Mouse (Mus musculus): ENCODE measurements around the gene Tpo. TPM values are rescaled to one million over a fixed set of nuclear protein-coding genes. Genes with fewer than 3 reads are reported as not detected.

Tpo gene
- polyA plus RNA-seq, 1 experiment from 2014 or later, result not detected

DNA sequence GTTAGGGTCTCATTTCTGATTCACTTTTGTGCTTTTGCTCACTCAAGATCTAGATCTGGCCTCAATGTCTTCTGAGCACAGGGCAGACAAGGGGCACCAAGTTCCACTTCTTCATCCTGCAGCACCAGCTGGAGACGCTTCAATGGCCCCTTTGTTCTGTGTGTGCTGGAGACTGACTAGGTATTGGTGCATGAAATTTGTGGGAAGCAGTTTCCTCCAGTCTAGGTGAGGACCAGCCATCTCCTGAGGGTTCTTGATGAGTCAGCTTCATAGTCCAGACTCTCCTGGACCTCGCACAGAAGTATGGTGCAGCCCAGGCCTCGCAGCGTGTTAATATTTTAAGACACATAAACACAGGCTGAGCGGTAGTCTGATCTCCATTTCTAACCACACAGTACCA lies 97.7 kb downstream of the Tpo start:
- no peaks in the 10 kb centered on the region for H3K4me1 ChIP-seq (ENCODE audit: control insufficient read depth, insufficient read depth, low read length)
- ATAC-seq, result no peak
- no peak overlapping the region for H3K4me3 ChIP-seq (ENCODE audit: low read length)
- no peaks in the 10 kb centered on the region for H3K36me3 ChIP-seq (ENCODE audit: control insufficient read depth, insufficient read depth, low read length)
- WGBS, result 69% methylated on average over 5 of the region's 5 CpGs
- no peaks in the 10 kb centered on the region for H3K9me3 ChIP-seq (ENCODE audit: control insufficient read depth, low read length)
- H3K4me2 ChIP-seq (ENCODE audit: low read depth, low read length), result no peak overlapping the region
- H3K9ac ChIP-seq (ENCODE audit: low read depth, low read length), result no peak overlapping the region
- no peaks in the 10 kb centered on the region for H3K27me3 ChIP-seq (replicated peaks; ENCODE audit: control insufficient read depth, insufficient read depth, low read length)
- no peak overlapping the region for H3K27ac ChIP-seq (ENCODE audit: low read length)

DNA sequence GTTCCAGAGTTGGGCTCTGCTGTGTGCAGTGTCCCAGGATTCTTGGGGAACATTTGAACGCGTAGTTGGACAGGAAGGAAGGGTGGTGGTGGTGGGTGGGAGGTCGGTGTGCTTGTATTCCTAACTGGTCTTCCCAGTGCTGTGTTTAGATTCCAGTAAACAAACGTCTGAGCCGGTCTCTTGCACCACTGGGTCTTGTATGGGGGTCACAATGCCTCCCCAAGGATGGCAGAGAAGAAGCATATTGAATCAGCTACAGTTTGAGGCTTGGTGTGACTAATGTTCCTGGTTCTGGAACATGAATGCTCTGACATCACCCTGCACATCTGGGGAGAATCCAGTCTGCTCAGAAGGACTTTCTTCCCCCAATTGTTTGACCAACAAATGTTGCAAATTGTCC lies 101.9 kb downstream of the Tpo start:
- no peak for ATAC-seq
- WGBS, result 43% methylated on average over 5 of the region's 5 CpGs
- no peak overlapping the region for H3K4me3 ChIP-seq (ENCODE audit: low read length)
- no peaks in the 10 kb centered on the region for H3K27me3 ChIP-seq (replicated peaks; ENCODE audit: control insufficient read depth, insufficient read depth, low read length)
- no peaks in the 10 kb centered on the region for H3K9me3 ChIP-seq (ENCODE audit: control insufficient read depth, low read length)
- no peak overlapping the region for H3K4me2 ChIP-seq (ENCODE audit: low read depth, low read length)
- H3K36me3 ChIP-seq (ENCODE audit: control insufficient read depth, insufficient read depth, low read length), result no peaks in the 10 kb centered on the region
- no peaks in the 10 kb centered on the region for H3K4me1 ChIP-seq (ENCODE audit: control insufficient read depth, insufficient read depth, low read length)
- no peak overlapping the region for H3K9ac ChIP-seq (ENCODE audit: low read depth, low read length)
- no peak overlapping the region for H3K27ac ChIP-seq (ENCODE audit: low read length)

DNA sequence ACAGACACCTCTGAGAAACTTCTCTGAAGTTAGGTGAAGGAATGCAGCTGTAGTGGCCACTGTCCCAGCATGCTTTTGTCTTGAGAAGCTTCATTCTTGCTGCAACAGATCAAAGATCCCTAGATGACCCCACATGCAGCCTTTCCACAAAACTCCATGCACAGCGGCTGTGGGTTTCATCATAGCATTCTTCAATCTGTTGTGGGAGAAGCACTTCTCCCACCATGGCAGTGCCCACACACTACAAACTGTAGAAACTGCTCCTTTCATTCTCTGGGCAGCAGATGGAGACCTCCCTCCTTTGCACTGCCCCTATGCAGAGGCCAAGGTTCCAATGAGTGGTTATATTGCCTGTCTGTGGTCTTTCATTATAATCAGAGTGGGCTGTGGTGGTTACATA lies 103.3 kb downstream of the Tpo start:
- ATAC-seq, result no peak
- Histone ChIP-seq H3K4me2 (ENCODE audit: low read depth, low read length) (no peak overlapping the region), H3K4me1 (ENCODE audit: control insufficient read depth, insufficient read depth, low read length) (no peaks in the 10 kb centered on the region), H3K9ac (ENCODE audit: low read depth, low read length) (no peak overlapping the region), H3K27me3 (replicated peaks; ENCODE audit: control insufficient read depth, insufficient read depth, low read length) (no peaks in the 10 kb centered on the region), H3K27ac (ENCODE audit: low read length) (no peak overlapping the region), H3K9me3 (ENCODE audit: control insufficient read depth, low read length) (no peaks in the 10 kb centered on the region), H3K36me3 (ENCODE audit: control insufficient read depth, insufficient read depth, low read length) (no peaks in the 10 kb centered on the region), H3K4me3 (ENCODE audit: low read length) (no peak overlapping the region)
- WGBS, result 84% methylated on average over 1 of the region's 1 CpGs

DNA sequence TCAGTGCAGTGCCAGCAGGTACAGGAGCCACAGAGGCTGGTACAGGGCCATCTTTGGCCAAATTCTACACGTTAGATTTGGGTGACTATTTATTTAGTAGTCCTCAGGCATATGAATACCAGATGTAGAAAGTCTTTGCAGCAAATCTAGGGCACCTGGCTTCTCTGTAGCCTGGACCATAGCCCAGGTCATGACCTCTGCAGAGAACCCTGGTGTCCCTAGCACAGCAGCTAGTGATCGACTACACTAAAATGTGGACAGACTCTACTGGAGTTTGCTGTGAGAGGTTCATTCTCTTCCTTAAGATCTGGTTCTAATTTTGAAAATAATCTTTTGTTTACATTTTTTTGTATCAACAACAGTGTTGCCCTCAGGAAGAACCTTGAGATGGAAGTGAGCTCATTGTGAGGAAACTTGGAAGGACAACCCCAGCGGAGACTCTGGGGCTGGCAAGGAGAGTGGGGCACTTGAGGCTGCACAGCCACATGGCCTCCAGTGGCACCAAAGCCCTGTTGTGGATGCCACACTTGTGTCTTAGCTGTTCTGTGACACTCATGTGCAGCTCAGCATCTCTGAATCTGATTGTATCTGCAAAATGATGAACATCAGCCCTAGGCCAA lies 104.6 kb downstream of the Tpo start:
- H3K4me3 ChIP-seq (ENCODE audit: low read length), result no peak overlapping the region
- H3K4me2 ChIP-seq (ENCODE audit: low read depth, low read length), result no peak overlapping the region
- H3K4me1 ChIP-seq (ENCODE audit: control insufficient read depth, insufficient read depth, low read length), result no peaks in the 10 kb centered on the region
- no peaks in the 10 kb centered on the region for H3K27me3 ChIP-seq (replicated peaks; ENCODE audit: control insufficient read depth, insufficient read depth, low read length)
- H3K9ac ChIP-seq (ENCODE audit: low read depth, low read length), result no peak overlapping the region
- 68% methylated on average over 3 of the region's 3 CpGs for WGBS
- H3K27ac ChIP-seq (ENCODE audit: low read length), result no peak overlapping the region
- ATAC-seq, result no peak
- H3K9me3 ChIP-seq (ENCODE audit: control insufficient read depth, low read length), result no peaks in the 10 kb centered on the region
- H3K36me3 ChIP-seq (ENCODE audit: control insufficient read depth, insufficient read depth, low read length), result no peaks in the 10 kb centered on the region

DNA sequence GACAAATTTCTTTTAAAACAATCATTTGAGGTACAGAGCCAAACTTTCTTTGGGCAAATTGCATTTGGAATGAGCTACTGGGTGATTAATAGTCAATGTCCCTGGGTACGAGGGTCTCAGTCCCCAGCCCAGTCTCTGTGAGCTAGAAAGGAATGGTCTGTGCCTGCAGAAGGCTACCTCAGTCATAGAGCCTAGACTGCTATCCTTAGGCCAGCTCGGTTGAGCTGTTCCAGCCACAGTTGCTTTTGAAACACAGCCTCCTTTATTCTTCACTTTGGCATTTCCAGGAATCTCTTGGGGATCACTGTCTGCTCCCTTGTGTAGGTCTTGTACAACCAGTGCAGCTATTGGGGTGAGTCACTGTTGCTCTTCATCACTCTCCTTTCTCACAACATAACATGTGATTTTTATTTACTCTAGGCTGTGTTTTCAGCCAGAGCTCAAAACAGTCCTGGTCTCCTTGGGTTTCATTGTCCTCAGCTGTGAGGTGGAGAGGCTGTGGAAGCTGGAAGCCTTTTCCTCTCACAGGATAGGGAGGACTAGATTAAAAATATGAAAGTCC lies 108.1 kb downstream of the Tpo start:
- H3K4me3 ChIP-seq (ENCODE audit: low read length), result no peak overlapping the region
- no peak for ATAC-seq
- H3K36me3 ChIP-seq (ENCODE audit: control insufficient read depth, insufficient read depth, low read length), result no peaks in the 10 kb centered on the region
- WGBS, result 51% methylated on average over 2 of the region's 2 CpGs
- no peak overlapping the region for H3K27ac ChIP-seq (ENCODE audit: low read length)
- H3K27me3 ChIP-seq (replicated peaks; ENCODE audit: control insufficient read depth, insufficient read depth, low read length), result no peaks in the 10 kb centered on the region
- no peaks in the 10 kb centered on the region for H3K9me3 ChIP-seq (ENCODE audit: control insufficient read depth, low read length)
- no peak overlapping the region for H3K9ac ChIP-seq (ENCODE audit: low read depth, low read length)
- no peaks in the 10 kb centered on the region for H3K4me1 ChIP-seq (ENCODE audit: control insufficient read depth, insufficient read depth, low read length)
- no peak overlapping the region for H3K4me2 ChIP-seq (ENCODE audit: low read depth, low read length)

DNA sequence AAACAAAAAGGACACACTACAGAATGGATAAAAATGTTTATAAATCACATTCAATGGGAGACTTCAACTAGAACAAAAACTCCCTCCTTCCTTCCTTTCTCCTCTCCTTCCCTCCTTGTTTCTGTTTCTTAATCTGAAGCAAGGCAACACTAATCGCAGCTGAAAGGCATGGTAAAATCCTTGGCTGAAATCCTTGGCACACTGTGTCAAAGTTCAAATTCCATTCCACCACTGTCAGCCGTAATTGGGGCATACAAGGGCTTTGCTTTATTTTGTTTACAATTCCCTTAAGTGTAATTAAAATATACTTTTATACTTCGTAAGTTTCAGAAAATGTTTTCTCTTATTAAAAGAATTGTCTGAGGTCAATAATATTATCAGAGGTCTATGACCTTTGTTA lies 108.9 kb downstream of the Tpo start:
- no peaks in the 10 kb centered on the region for H3K36me3 ChIP-seq (ENCODE audit: control insufficient read depth, insufficient read depth, low read length)
- no peak overlapping the region for H3K27ac ChIP-seq (ENCODE audit: low read length)
- H3K27me3 ChIP-seq (replicated peaks; ENCODE audit: control insufficient read depth, insufficient read depth, low read length), result no peaks in the 10 kb centered on the region
- H3K4me1 ChIP-seq (ENCODE audit: control insufficient read depth, insufficient read depth, low read length), result no peaks in the 10 kb centered on the region
- H3K4me3 ChIP-seq (ENCODE audit: low read length), result no peak overlapping the region
- H3K4me2 ChIP-seq (ENCODE audit: low read depth, low read length), result no peak overlapping the region
- ATAC-seq, result no peak
- 24% methylated on average over 3 of the region's 3 CpGs for WGBS
- no peak overlapping the region for H3K9ac ChIP-seq (ENCODE audit: low read depth, low read length)
- no peaks in the 10 kb centered on the region for H3K9me3 ChIP-seq (ENCODE audit: control insufficient read depth, low read length)

DNA sequence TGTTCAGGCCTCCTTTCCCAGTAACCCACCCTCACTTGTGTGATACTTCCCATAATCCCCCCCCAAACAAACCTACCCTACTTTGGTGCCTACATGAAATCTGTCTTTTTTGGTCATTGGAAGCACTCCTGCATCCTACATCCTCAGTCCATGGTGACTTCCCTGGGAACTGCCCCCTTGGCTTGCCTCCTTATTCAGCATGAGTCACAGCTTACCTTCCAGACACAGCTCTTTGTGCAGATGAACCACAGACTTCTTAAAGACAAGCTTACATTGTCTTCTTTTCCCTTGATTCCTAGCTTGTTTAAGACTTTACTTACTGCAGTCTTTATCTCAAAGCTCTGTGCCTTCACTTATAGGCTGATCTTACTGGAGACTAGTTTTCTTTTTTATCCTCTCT lies 112.0 kb downstream of the Tpo start:
- Histone ChIP-seq H3K4me2 (ENCODE audit: low read depth, low read length) (no peak overlapping the region), H3K36me3 (ENCODE audit: control insufficient read depth, insufficient read depth, low read length) (no peaks in the 10 kb centered on the region; the same call in 1 of the 2 replicates), H3K27me3 (replicated peaks; ENCODE audit: control insufficient read depth, insufficient read depth, low read length) (no peaks in the 10 kb centered on the region), H3K9ac (ENCODE audit: low read depth, low read length) (no peak overlapping the region), H3K27ac (ENCODE audit: low read length) (no peak overlapping the region), H3K4me3 (ENCODE audit: low read length) (no peak overlapping the region), H3K4me1 (ENCODE audit: control insufficient read depth, insufficient read depth, low read length) (no peaks in the 10 kb centered on the region), H3K9me3 (ENCODE audit: control insufficient read depth, low read length) (no peaks in the 10 kb centered on the region)
- no peak for ATAC-seq

DNA sequence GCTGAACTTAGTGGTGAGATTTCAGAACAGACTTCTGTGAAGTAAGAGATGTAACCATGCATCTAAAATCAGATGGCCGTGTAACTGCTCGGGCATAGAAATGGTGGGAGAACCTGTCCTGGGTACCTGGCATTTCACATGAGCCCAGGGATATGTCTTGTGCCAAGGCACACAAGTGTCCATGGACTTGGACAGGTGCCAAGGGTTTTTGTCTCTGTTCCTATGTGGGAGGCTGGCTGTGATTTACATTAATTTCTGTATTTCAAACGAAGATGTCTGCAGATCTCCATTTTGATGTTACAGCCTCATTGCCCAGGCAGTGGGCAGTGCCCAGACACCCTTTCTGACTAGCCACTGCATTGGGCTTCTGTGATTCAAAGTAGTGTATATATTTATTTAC lies 115.3 kb downstream of the Tpo start:
- no peak for ATAC-seq
- no peak overlapping the region for H3K4me2 ChIP-seq (ENCODE audit: low read depth, low read length)

DNA sequence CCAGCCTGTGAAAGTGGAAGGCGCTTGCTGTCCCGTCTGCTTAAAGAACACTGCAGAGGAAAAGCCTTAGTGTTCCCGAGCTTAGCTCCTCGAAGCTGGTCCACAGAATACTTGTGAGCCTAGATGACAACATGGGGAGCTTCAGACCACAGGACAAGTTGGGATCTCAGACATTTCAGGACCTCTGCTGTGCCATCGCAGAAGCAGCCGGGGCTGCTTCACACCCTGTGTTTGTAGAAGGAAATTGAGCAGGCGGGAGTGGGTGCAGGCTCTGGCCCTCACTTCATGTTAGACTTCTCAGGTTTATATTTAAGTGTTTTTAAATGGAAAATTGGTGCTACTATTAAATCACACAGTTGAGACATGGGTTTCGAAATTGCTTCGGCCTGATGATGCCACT lies 116.9 kb downstream of the Tpo start:
- H3K27me3 ChIP-seq (replicated peaks; ENCODE audit: control insufficient read depth, insufficient read depth, low read length), result no peaks in the 10 kb centered on the region
- H3K4me1 ChIP-seq (ENCODE audit: control insufficient read depth, insufficient read depth, low read length), result no peaks in the 10 kb centered on the region
- H3K4me2 ChIP-seq (ENCODE audit: low read depth, low read length), result no peak overlapping the region
- ATAC-seq, result no peak
- no peak overlapping the region for H3K27ac ChIP-seq (ENCODE audit: low read length)
- WGBS, result 88% methylated on average over 9 of the region's 9 CpGs
- H3K36me3 ChIP-seq (ENCODE audit: control insufficient read depth, insufficient read depth, low read length), result peaks cover 8% of the 10 kb centered on the region; the same call in 1 of the 2 replicates
- H3K9ac ChIP-seq (ENCODE audit: low read depth, low read length), result no peak overlapping the region
- no peaks in the 10 kb centered on the region for H3K9me3 ChIP-seq (ENCODE audit: control insufficient read depth, low read length)
- no peak overlapping the region for H3K4me3 ChIP-seq (ENCODE audit: low read length)

More for the DNA sequence above, 115.3 kb downstream of the Tpo start:
- H3K9ac ChIP-seq (ENCODE audit: low read depth, low read length), result no peak overlapping the region
- 82% methylated on average over 3 of the region's 3 CpGs for WGBS
- no peaks in the 10 kb centered on the region for H3K27me3 ChIP-seq (replicated peaks; ENCODE audit: control insufficient read depth, insufficient read depth, low read length)
- H3K27ac ChIP-seq (ENCODE audit: low read length), result no peak overlapping the region
- H3K36me3 ChIP-seq (ENCODE audit: control insufficient read depth, insufficient read depth, low read length), result peaks cover 7% of the 10 kb centered on the region; the same call in 1 of the 2 replicates
- no peaks in the 10 kb centered on the region for H3K9me3 ChIP-seq (ENCODE audit: control insufficient read depth, low read length)
- H3K4me3 ChIP-seq (ENCODE audit: low read length), result no peak overlapping the region
- H3K4me1 ChIP-seq (ENCODE audit: control insufficient read depth, insufficient read depth, low read length), result no peaks in the 10 kb centered on the region

DNA sequence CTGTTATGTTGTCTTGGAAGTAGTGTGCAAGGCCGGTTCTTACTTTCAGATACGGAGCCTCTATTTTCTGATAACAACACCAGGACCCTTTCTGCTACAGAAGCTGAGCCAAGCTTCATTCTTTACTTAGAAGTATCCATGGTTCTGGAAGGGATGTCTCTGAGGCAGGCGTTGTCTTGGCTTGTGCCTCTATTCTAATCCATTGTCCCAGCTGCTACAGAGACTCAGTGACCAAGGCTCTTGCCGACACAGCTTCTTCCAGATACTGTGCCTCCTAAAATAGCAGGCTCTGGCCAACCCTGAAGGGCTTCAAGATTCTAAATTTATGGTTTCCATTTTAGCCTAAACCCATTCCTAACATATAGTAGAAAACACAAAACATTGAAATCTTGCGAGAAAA lies 123.7 kb downstream of the Tpo start:
- Histone ChIP-seq H3K4me2 (ENCODE audit: low read depth, low read length) (no peak overlapping the region), H3K27me3 (replicated peaks; ENCODE audit: control insufficient read depth, insufficient read depth, low read length) (no peaks in the 10 kb centered on the region), H3K4me1 (ENCODE audit: control insufficient read depth, insufficient read depth, low read length) (no peaks in the 10 kb centered on the region), H3K9ac (ENCODE audit: low read depth, low read length) (no peak overlapping the region), H3K36me3 (ENCODE audit: control insufficient read depth, insufficient read depth, low read length) (0 out of 2 replicates have a peak, but pooled peaks cover 6% of the 10 kb centered on the region), H3K4me3 (ENCODE audit: low read length) (no peak overlapping the region), H3K9me3 (ENCODE audit: control insufficient read depth, low read length) (no peaks in the 10 kb centered on the region), H3K27ac (ENCODE audit: low read length) (no peak overlapping the region)
- ATAC-seq, result no peak
- 86% methylated on average over 5 of the region's 5 CpGs for WGBS

Data from intestine, embryonic 16.5 days (tissue).